Mouse (Mus musculus) spleen, adult 2 months (tissue): ENCODE results near the gene Cox4i1. TPM values are rescaled to one million over a fixed set of nuclear protein-coding genes. Genes with fewer than 3 reads are reported as not detected.

Source experiments
- DNase-seq, 2 experiments: peaks; one replicate each; pipeline versions ENCODE4 v3.0.0 to v3.0.0-alpha.2; 2012 to 2021; ENCODE audit warnings: low spot score in 2 of 2, low read depth in 1 of 2
- H3K27ac ChIP-seq: fragments of 200-500 bp; 2 replicates; pipeline ENCODE4 v1.5.1; 2012; ENCODE audit warnings: low read length, inconsistent platforms; ENCODE audit not compliant: insufficient read depth
- H3K27me3 ChIP-seq: fragments of 200-500 bp; 2 replicates; pipeline ENCODE4 v1.6.1; 2012; ENCODE audit warnings: mild to moderate bottlenecking, moderate library complexity, low read length, inconsistent platforms; ENCODE audit not compliant: control insufficient read depth, insufficient read depth
- H3K36me3 ChIP-seq: fragments of 200-500 bp; 2 replicates; pipeline ENCODE4 v1.6.1; 2012; ENCODE audit warnings: mild to moderate bottlenecking, low read length, inconsistent platforms; ENCODE audit not compliant: control insufficient read depth, insufficient read depth
- H3K4me1 ChIP-seq: fragments of 200-500 bp; 2 replicates; pipeline ENCODE4 v1.6.1; 2011; ENCODE audit warnings: inconsistent platforms; ENCODE audit not compliant: control insufficient read depth, insufficient read depth, insufficient read length
- H3K4me3 ChIP-seq: fragments of 200-500 bp; 2 replicates; pipeline ENCODE4 v1.5.1; 2011; ENCODE audit warnings: mild to moderate bottlenecking, inconsistent platforms; ENCODE audit not compliant: insufficient read depth, insufficient read length; ENCODE audit errors: extremely low read depth
- CTCF ChIP-seq: fragments of 200-500 bp; IDR thresholded peaks from 2 replicates; pipeline ENCODE4 v1.5.1; 2011; ENCODE audit warnings: mild to moderate bottlenecking, inconsistent platforms; ENCODE audit not compliant: insufficient read depth, insufficient read length, insufficient replicate concordance; ENCODE audit errors: extremely low read depth
- POLR2A ChIP-seq: fragments of 200-500 bp; IDR thresholded peaks from 2 replicates; pipeline ENCODE4 v1.6.1; 2011; ENCODE audit warnings: low read depth, low read length, inconsistent platforms
- WGBS: fragments of 180-500 bp; shearing (Covaris S2); methylation state at CpG from one replicate; pipeline ENCODE4 v1.1.7; 2018; 5-methylcytosine and 5-hydroxymethylcytosine counted together
- polyA plus RNA-seq: library from polyadenylated mRNA; depleted of rRNA; stranded (reverse); fragments of >200 nt; gene quantifications from 2 replicates; pipeline ENCODE4 v1.2.3, GENCODE M21; 2012

The Cox4i1 gene
- polyA plus RNA-seq, 1 experiment = 535 TPM

DNA sequence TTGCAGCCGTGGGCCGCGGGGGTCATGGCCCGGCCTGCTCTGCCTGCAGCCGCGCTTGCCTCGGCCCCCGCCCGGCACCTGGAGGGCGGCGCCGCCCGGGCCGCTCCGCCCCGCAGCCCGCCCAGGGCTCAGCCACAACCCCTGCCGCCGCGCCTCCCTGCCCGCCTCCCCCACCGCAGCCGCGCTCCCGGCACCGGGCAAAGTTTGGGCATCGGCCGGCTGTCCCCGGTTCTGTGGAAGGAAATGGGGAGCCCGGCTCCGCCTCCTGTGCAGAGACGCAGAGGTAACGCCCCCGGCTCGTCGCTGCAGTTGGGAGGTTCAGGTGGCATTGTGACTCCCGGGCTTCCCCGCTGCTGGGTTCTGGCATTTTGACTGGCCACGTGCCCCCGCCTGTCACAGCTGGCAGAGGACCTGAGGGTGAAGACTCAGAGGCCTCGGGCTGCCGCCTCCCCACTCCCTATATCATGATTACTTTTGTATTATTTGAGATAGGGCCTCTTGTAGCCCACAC is 33.6 kb upstream of the Cox4i1 start:
- TF ChIP-seq CTCF (no peak), POLR2A (no peak)
- Histone ChIP-seq H3K4me1 (peaks cover 3% of the 10 kb centered on the region; the same call in 1 of the 2 replicates), H3K27ac (no peak overlapping the region), H3K27me3 (peaks cover 2% of the 10 kb centered on the region; the same call in 1 of the 2 replicates), H3K36me3 (no peaks in the 10 kb centered on the region), H3K4me3 (peak overlapping the region; percentile 51; the same call in 1 of the 2 replicates)
- WGBS = under 1% methylated on average over 38 of the region's 42 CpGs
- peak in 1 of 2 experiments; percentile 20 for DNase-seq

- Histone ChIP-seq H3K4me1 (no peaks in the 10 kb centered on the region), H3K27ac (no peak overlapping the region), H3K36me3 (no peaks in the 10 kb centered on the region), H3K27me3 (no peaks in the 10 kb centered on the region), H3K4me3 (no peak overlapping the region)
- WGBS = 63% methylated on average over 8 of the region's 8 CpGs
- no peak for DNase-seq
- TF ChIP-seq POLR2A = no peak
- no peak for TF ChIP-seq CTCF
These were observed 26.8 kb upstream of the Cox4i1 start for GRCm38 (mm10) chr8:120641245-120641644.

- 84% methylated on average over 10 of the region's 10 CpGs for WGBS
- DNase-seq = no peak
- no peaks in the 10 kb centered on the region for H3K27me3 ChIP-seq
These were observed 25.9 kb upstream of the Cox4i1 start for GRCm38 (mm10) chr8:120642031-120642662.

DNA sequence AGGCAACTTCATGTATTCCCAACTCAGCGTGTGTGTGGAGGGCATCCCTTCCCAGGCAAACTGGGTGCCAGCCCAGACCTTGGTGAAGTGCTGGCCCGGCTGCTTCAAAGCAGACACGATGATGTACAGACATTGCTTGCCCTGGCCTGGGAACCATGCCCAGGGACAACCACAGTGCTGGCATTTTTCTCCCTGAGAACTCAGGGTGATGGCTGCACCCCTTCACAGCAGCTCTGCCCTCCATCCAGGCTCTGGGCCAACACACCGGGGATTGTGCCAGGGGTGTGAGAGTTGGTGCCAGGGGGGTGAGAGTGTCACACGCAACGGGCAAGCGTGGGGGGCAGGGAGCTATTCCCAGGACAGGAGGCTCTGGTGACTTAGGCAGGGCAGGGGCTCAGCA is 23.4 kb upstream of the Cox4i1 start:
- Histone ChIP-seq H3K27ac (no peak overlapping the region), H3K4me3 (no peak overlapping the region), H3K36me3 (no peaks in the 10 kb centered on the region), H3K4me1 (no peaks in the 10 kb centered on the region), H3K27me3 (no peaks in the 10 kb centered on the region)
- WGBS = 75% methylated on average over 7 of the region's 7 CpGs
- TF ChIP-seq CTCF = no peak
- TF ChIP-seq POLR2A = no peak
- no peak for DNase-seq

More at GRCm38 (mm10) chr8:120642031-120642662, 25.9 kb upstream of the Cox4i1 start:
- no peaks in the 10 kb centered on the region for H3K4me1 ChIP-seq
- TF ChIP-seq POLR2A (no peak), CTCF (no peak)
- no peak overlapping the region for H3K27ac ChIP-seq
- H3K36me3 ChIP-seq = no peaks in the 10 kb centered on the region
- no peak overlapping the region for H3K4me3 ChIP-seq

- no peak within 1 kb of the TSS for H3K27ac ChIP-seq
- no peaks in the 10 kb centered on the region for H3K4me1 ChIP-seq
- DNase-seq = no peak
- H3K4me3 ChIP-seq = no peak within 1 kb of the TSS
- TF ChIP-seq POLR2A (no peak), CTCF (no peak)
- H3K36me3 ChIP-seq = no peaks in the 10 kb centered on the region
- WGBS = 83% methylated on average over 7 of the region's 7 CpGs
- H3K27me3 ChIP-seq = no peaks in the 10 kb centered on the region
These were observed 20.5 kb upstream of the Cox4i1 start, which contains the start of gene 1190005I06Rik for GRCm38 (mm10) chr8:120647532-120647931. Gene 1190005I06Rik (minus strand): TSS chr8:120647632.

- TF ChIP-seq POLR2A = no peak
- TF ChIP-seq CTCF = no peak
- H3K36me3 ChIP-seq = peaks cover 30% of the 10 kb centered on the region
- 96% methylated on average over 7 of the region's 7 CpGs for WGBS
- no peak for DNase-seq
- H3K27me3 ChIP-seq = no peaks in the 10 kb centered on the region
- no peaks in the 10 kb centered on the region for H3K4me1 ChIP-seq
- no peak overlapping the region for H3K27ac ChIP-seq
- H3K4me3 ChIP-seq = no peak overlapping the region
These were observed 11.5 kb upstream of the Cox4i1 start for GRCm38 (mm10) chr8:120656322-120657052.

GRCm38 (mm10) chr8:120657415-120657814 is 10.6 kb upstream of the Cox4i1 start:
- WGBS = 95% methylated on average over 8 of the region's 8 CpGs
- Histone ChIP-seq H3K36me3 (peaks cover 30% of the 10 kb centered on the region), H3K4me3 (no peak overlapping the region), H3K27me3 (no peaks in the 10 kb centered on the region), H3K27ac (no peak overlapping the region), H3K4me1 (no peaks in the 10 kb centered on the region)
- DNase-seq = no peak
- TF ChIP-seq POLR2A = no peak
